Mouse (Mus musculus): ENCODE measurements around the gene Kyat1.

Gene Kyat1

GRCm38 (mm10) chr2:30205629-30206357 is at the start of gene Kyat1:
Gene Kyat1, minus strand, starts transcription at chr2:30205847.
- DNase-seq (ENCODE audit: low spot score), result peak; percentile 98

- DNase-seq (ENCODE audit: low spot score), result no peak
Measured at GRCm38 (mm10) chr2:30253809-30254208, 48.2 kb upstream of the Kyat1 start.

GRCm38 (mm10) chr2:30252521-30252920 is 46.9 kb upstream of the Kyat1 start:
- no peak for DNase-seq (ENCODE audit: low spot score)

- no peak for DNase-seq (ENCODE audit: low spot score)
Measured at GRCm38 (mm10) chr2:30251417-30252104, 45.9 kb upstream of the Kyat1 start.

- no peak for DNase-seq (ENCODE audit: low spot score)
Measured at GRCm38 (mm10) chr2:30250166-30251128, 44.8 kb upstream of the Kyat1 start.

GRCm38 (mm10) chr2:30249182-30249581 is 43.5 kb upstream of the Kyat1 start:
- no peak for DNase-seq (ENCODE audit: low spot score)

- DNase-seq (ENCODE audit: low spot score), result no peak
Measured at GRCm38 (mm10) chr2:30247681-30248080, 42.0 kb upstream of the Kyat1 start.

GRCm38 (mm10) chr2:30247036-30247435 is 41.4 kb upstream of the Kyat1 start:
- no peak for DNase-seq (ENCODE audit: low spot score)

- no peak for DNase-seq (ENCODE audit: low spot score)
Measured at GRCm38 (mm10) chr2:30244595-30245178, 39.0 kb upstream of the Kyat1 start.

- DNase-seq (ENCODE audit: low spot score), result no peak
Measured at GRCm38 (mm10) chr2:30243391-30243790, 37.7 kb upstream of the Kyat1 start.

GRCm38 (mm10) chr2:30242509-30242908 is 36.9 kb upstream of the Kyat1 start:
- no peak for DNase-seq (ENCODE audit: low spot score)

GRCm38 (mm10) chr2:30240267-30240666 is 34.6 kb upstream of the Kyat1 start, which contains the start of gene Gm28035:
Gene Gm28035, plus strand, starts transcription at chr2:30240567.
- no peak for DNase-seq (ENCODE audit: low spot score)

GRCm38 (mm10) chr2:30239777-30240176 is 34.1 kb upstream of the Kyat1 start:
- DNase-seq (ENCODE audit: low spot score), result no peak

GRCm38 (mm10) chr2:30238906-30239465 is 33.3 kb upstream of the Kyat1 start:
- no peak for DNase-seq (ENCODE audit: low spot score)

- no peak for DNase-seq (ENCODE audit: low spot score)
Measured at GRCm38 (mm10) chr2:30237881-30238280, 32.2 kb upstream of the Kyat1 start.

- DNase-seq (ENCODE audit: low spot score), result peak; percentile 97
Measured at GRCm38 (mm10) chr2:30237199-30237880, 31.7 kb upstream of the Kyat1 start, which contains the start of gene Lrrc8a. Gene Lrrc8a, plus strand, starts transcription at chr2:30237715.

GRCm38 (mm10) chr2:30236426-30237198 is 31.0 kb upstream of the Kyat1 start:
- DNase-seq (ENCODE audit: low spot score), result peak; percentile 33

GRCm38 (mm10) chr2:30235593-30235992 is 29.9 kb upstream of the Kyat1 start:
- DNase-seq (ENCODE audit: low spot score), result no peak

GRCm38 (mm10) chr2:30216293-30216692 is 10.6 kb upstream of the Kyat1 start:
- DNase-seq (ENCODE audit: low spot score), result no peak

GRCm38 (mm10) chr2:30215493-30215892 is 9.8 kb upstream of the Kyat1 start:
- no peak for DNase-seq (ENCODE audit: low spot score)

Data from retina, embryonic 14.5 days (tissue).